Mouse (Mus musculus) left cerebral cortex, postnatal 14 days (tissue): Measurements from ENCODE around the gene Nr4a1. TPM values are rescaled to one million over a fixed set of nuclear protein-coding genes. Genes with fewer than 3 reads are reported as not detected.

ENCODE experiments used
- DNase-seq, 2 experiments: peaks; one replicate each; pipeline ENCODE4 v3.0.0; 2021 to 2022; ENCODE audit warnings: low spot score in 2 of 2, mixed read lengths in 1 of 2
- intact Hi-C: fragments of 180-260 bp; cut with DNase I; formaldehyde crosslinking; loops from one replicate; pipeline ENCODE4 v1.15.1; 2025
- total RNA-seq, 2 experiments: library from RNA; stranded (reverse); gene quantifications; 2 replicates each; pipeline ENCODE4 v1.2.3; 2021

Gene Nr4a1
- total RNA-seq, 2 experiments from 2014 or later: 65.6 to 78.4 TPM

DNA sequence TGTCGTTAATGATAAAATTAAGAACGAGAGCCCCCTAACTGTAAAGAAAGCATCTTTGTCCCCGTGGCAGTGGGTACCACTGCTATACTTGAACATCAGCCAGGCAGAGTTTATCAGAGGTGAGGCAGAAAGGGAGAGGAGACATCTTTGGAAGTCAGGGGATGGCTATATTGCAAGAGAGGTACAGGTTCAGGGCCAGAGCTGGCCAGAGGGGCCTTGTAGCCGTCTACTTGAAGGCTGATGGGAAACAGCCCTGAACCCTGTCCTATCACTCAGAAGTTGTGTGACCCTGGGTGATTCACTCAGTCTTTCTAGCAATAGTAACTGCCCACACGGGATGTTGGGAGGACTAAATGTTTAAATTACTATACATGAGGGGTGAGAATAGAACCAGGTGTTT lies 67.1 kb downstream of the Nr4a1 start:
- no peak for DNase-seq
- intact Hi-C loops: no loop called here

DNA sequence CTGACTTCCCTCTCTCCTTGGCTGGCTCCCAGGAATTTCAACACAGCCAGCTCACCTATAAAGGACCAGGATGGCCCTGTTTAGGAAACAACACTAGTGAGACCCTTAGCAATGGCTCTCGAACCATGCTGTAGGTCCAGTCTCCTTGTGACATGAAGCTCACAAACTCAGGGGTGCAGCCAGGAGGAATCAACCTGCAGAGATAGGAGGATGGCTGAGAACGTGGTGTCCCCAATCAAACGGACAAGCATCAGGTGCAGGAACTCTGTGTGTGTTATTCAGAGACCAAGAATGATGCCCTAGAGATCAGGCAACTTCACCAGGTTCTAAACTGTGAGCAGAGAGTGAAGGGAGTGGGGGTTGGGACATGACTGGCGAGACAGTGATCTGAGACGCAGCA lies 68.0 kb downstream of the Nr4a1 start:
- no peak for DNase-seq
- intact Hi-C loops: no loop called here

DNA sequence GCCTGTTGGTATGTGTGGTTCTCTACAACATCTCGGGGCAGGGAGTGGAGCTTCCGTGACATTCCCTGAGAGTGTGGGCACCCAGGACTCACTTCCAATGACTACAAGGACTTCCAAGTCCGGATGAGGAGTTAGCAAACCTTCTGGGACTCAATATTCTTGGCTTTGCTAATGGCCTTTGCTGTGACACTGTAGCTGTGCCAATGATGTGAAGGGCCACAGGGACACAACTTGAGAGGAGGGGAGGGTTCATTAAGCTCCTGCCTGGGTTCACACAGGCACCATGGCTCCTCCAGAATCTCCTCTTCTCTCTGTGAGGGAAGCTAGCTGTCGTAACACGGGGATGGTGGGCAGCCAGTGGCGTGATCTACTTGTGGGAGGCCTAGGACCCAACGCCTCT lies 68.6 kb downstream of the Nr4a1 start:
- no peak for DNase-seq
- intact Hi-C loops: no loop called here

DNA sequence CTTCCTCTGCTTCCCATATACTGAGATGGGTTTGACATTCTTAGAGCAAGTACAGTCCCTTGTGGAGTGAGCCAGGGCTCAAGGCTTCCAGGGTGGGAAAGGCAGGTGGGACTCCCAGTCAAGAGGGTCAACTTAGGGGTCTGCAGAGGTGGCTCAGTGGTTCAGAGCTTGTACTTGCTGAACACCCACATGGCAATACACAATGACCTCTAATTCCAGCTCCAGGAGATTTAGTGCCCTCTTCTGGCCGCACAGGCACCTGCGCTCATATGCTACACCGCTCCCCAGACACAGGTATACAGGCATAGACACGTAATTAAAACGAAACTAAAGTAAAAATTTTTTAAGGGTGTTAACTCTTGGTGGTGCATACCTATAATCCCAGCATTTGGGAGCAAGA lies 69.4 kb downstream of the Nr4a1 start:
- no peak for DNase-seq

More for the DNA sequence above, 69.4 kb downstream of the Nr4a1 start:
- intact Hi-C loops: no loop called here

Other genes with a start within 250 kb of the Nr4a1 start
- gene Gm47841, start 206.9 kb upstream of the Nr4a1 start, total RNA-seq: not detected
- 1 to 10 TPM in 1 of 2 experiments, under 1 TPM in 1; 0.99 to 1.5 TPM for gene Fignl2, start 175.7 kb upstream of the Nr4a1 start, total RNA-seq
- gene Ankrd33, start 138.5 kb upstream of the Nr4a1 start, total RNA-seq: under 1 TPM in 1 of 2 experiments, not detected in 1; 0.21 TPM
- gene Acvrl1, start 125.7 kb upstream of the Nr4a1 start, total RNA-seq: 10 to 100 TPM; 12.9 to 17.1 TPM
- gene Acvr1b, start 80.2 kb upstream of the Nr4a1 start, total RNA-seq: 100 to 1,000 TPM; 112 to 121 TPM
- 10 to 100 TPM; 58.2 to 67.1 TPM for gene Grasp, start 30.1 kb upstream of the Nr4a1 start, total RNA-seq
- gene Atg101, start 30.0 kb downstream of the Nr4a1 start, total RNA-seq: 10 to 100 TPM; 38.5 to 43.2 TPM
- gene 6030408B16Rik, start 38.9 kb downstream of the Nr4a1 start, total RNA-seq: under 1 TPM; 0.24 to 0.49 TPM
- 1 to 10 TPM; 1.6 to 1.9 TPM for gene Krt80, start 115.9 kb downstream of the Nr4a1 start, total RNA-seq
- gene Krt7, start 156.8 kb downstream of the Nr4a1 start, total RNA-seq: under 1 TPM; 0.22 to 0.30 TPM
- gene Krt87, start 184.5 kb downstream of the Nr4a1 start, total RNA-seq: under 1 TPM in 1 of 2 experiments, not detected in 1; 0.15 TPM
- gene Krt88, start 193.5 kb downstream of the Nr4a1 start, total RNA-seq: not detected
- gene Krt81, start 209.5 kb downstream of the Nr4a1 start, total RNA-seq: not detected
- not detected for gene Krt86, start 219.2 kb downstream of the Nr4a1 start, total RNA-seq
- not detected for gene Krt83, start 237.2 kb downstream of the Nr4a1 start, total RNA-seq